Mouse (Mus musculus) neural tube, embryonic 13.5 days (tissue): ENCODE results near the gene Gm4707. TPM values are rescaled to one million over a fixed set of nuclear protein-coding genes. Genes with fewer than 3 reads are reported as not detected.
"Not testable (repeated sequence)": the region's sequence is repeated elsewhere in the genome, so short reads cannot be mapped to it uniquely, and the experiment has no call there.

Experiments used
- ATAC-seq: fragments of 200-750 bp; cut with Nextera tagmentation; 2 replicates; pipeline ENCODE4 v1.8.0; 2017; ENCODE audit warnings: low read depth, mild to moderate bottlenecking, moderate TSS enrichment, moderate library complexity
- H3K27ac ChIP-seq: fragments of 300-500 bp; sonication (generic); replicated peaks from 2 replicates; pipeline ENCODE4 v1.5.1; 2015; ENCODE audit warnings: moderate library complexity, mild to moderate bottlenecking, inconsistent platforms
- H3K27me3 ChIP-seq: fragments of 300-500 bp; sonication (generic); 2 replicates; pipeline ENCODE4 v1.6.1; 2015; ENCODE audit warnings: mild to moderate bottlenecking, inconsistent platforms
- H3K36me3 ChIP-seq: fragments of 300-500 bp; sonication (generic); 2 replicates; pipeline ENCODE4 v1.6.1; 2015; ENCODE audit warnings: mild to moderate bottlenecking, inconsistent platforms
- H3K4me1 ChIP-seq: fragments of 300-500 bp; sonication (generic); replicated peaks from 2 replicates; pipeline ENCODE4 v1.6.1; 2015; ENCODE audit warnings: inconsistent platforms
- H3K4me2 ChIP-seq: fragments of 300-500 bp; sonication (generic); 2 replicates; pipeline ENCODE4 v1.6.1; 2015; ENCODE audit warnings: inconsistent platforms, mild to moderate bottlenecking, moderate library complexity
- H3K4me3 ChIP-seq: fragments of 300-500 bp; sonication (generic); 2 replicates; pipeline ENCODE4 v1.5.1; 2015; ENCODE audit warnings: mild to moderate bottlenecking, inconsistent platforms
- H3K9ac ChIP-seq: fragments of 300-500 bp; sonication (generic); 2 replicates; pipeline ENCODE4 v1.6.1; 2015; ENCODE audit warnings: moderate library complexity, mild to moderate bottlenecking, inconsistent platforms
- H3K9me3 ChIP-seq: fragments of 300-500 bp; sonication (generic); 2 replicates; pipeline ENCODE4 v1.6.1; 2016; ENCODE audit warnings: inconsistent platforms
- WGBS: fragments of 180-500 bp; shearing (Covaris S2); methylation state at CpG from one replicate; pipeline ENCODE4 v1.1.7; 2015; 5-methylcytosine and 5-hydroxymethylcytosine counted together
- polyA plus RNA-seq: library from polyadenylated mRNA; unstranded; fragments of >200 nt; fragmentation: Nextera tagmentation; extraction: Ambion mirVana; gene quantifications from 2 replicates; pipeline ENCODE4 v1.2.1, GENCODE M21; 2015

The Gm4707 gene
- polyA plus RNA-seq, 1 experiment from 2014 or later = 4.7 TPM

DNA sequence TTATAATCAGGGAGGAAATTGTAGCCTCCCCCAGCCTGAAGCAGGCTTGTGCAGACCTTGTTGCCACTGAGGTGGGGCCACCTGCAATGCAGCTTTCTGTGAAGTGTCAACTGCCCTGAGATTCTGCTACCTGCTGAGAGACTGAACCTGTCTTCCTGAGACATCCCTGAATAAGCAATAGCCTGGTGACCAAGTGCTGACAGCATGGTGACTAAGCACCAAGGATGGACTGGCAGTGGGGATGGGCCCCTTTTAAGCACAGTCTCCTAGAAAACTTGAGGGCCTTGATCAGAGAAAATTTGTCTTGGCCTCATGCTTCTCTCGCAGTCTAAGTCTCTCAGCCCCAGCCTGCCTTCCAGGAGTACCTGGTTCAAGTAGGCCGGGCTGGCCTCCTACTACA lies 37.2 kb downstream of the Gm4707 start:
- 98% methylated on average over 2 of the region's 2 CpGs for WGBS
- peaks cover 12% of the 10 kb centered on the region for H3K9me3 ChIP-seq
- H3K4me2 ChIP-seq, H3K9ac ChIP-seq, H3K4me3 ChIP-seq, H3K4me1 ChIP-seq, H3K27ac ChIP-seq, ATAC-seq, H3K27me3 ChIP-seq: not testable (repeated sequence)
- peaks cover 47% of the 10 kb centered on the region for H3K36me3 ChIP-seq

DNA sequence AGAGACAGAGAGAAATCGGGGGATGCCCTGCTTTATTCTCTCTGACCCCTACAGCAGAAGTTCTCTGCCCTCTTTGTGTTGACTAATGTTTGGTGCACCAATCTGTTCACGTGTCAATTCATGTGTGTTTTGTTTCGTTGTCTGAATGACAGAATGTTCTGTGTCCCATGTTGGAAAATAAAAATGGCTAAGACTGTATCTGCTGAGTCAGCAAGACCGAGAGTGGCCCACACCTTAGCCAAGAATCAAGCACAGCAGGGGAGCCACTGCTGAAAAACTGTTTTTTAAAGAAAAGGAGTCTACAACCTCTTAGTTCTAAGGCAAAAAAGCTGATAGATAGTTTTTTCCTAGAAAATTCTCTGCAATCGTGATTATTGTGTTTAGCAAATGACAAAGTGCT lies 40.3 kb downstream of the Gm4707 start:
- H3K36me3 ChIP-seq = peaks cover 50% of the 10 kb centered on the region
- H3K9me3 ChIP-seq = peaks cover 12% of the 10 kb centered on the region
- not testable (repeated sequence) for H3K4me2 ChIP-seq, H3K27me3 ChIP-seq, ATAC-seq, H3K4me1 ChIP-seq, H3K4me3 ChIP-seq, H3K27ac ChIP-seq, H3K9ac ChIP-seq
- 82% methylated on average over 5 of the region's 5 CpGs for WGBS

DNA sequence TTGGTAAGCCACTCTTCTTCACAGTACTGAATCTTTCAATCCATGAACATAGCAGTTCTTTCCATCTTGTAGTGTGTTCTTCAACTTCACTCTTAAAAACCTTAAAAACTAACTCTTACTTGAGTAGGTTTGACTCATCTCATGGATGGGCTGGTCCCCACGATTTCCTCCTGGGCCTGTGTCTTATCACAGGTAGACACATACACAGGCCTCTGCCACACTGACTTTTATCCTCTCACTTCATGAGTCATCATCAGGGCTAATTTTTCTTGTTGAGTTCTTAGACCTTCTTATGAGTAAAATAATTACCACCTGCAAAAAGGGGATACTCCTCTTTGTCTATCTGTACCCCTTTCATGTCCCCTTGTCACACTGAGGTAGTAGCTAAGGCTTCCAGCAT lies 42.7 kb downstream of the Gm4707 start:
- WGBS = 95% methylated on average over 1 of the region's 1 CpGs
- no peak for ATAC-seq
- Histone ChIP-seq H3K36me3 (peaks cover 30% of the 10 kb centered on the region), H3K9me3 (peaks cover 7% of the 10 kb centered on the region), H3K4me1 (no peaks in the 10 kb centered on the region), H3K4me3 (no peak overlapping the region), H3K27ac (no peak overlapping the region), H3K27me3 (no peaks in the 10 kb centered on the region), H3K9ac (no peak overlapping the region), H3K4me2 (no peak overlapping the region)

Other genes starting within 250 kb of the Gm4707 start
- 2.0 and 3.7 TPM in 2 replicates for gene Emilin2, start 147.9 kb downstream of the Gm4707 start, polyA plus RNA-seq
- gene Smchd1, start 15.4 kb upstream of the Gm4707 start, polyA plus RNA-seq = 34.5 and 46.3 TPM in 2 replicates
- gene Ndc80, start 66.9 kb upstream of the Gm4707 start, polyA plus RNA-seq = 8.1 and 12.1 TPM in 2 replicates
- gene Spdya, start 92.1 kb upstream of the Gm4707 start, polyA plus RNA-seq = 1.0 and 1.5 TPM in 2 replicates
- gene Wdr43, start 156.0 kb upstream of the Gm4707 start, polyA plus RNA-seq = 45.6 and 49.9 TPM in 2 replicates
- gene Togaram2, start 213.3 kb upstream of the Gm4707 start, polyA plus RNA-seq = 0.15 and 0.29 TPM in 2 replicates